Mouse (Mus musculus): Measurements from ENCODE around the gene Hpse2.
A peak's percentile ranks its signal among the peaks of the same experiment; 100 is the strongest.
"Not testable (repeated sequence)": the region's sequence is repeated elsewhere in the genome, so short reads cannot be mapped to it uniquely, and the experiment has no call there.

Gene Hpse2

GRCm38 (mm10) chr19:42839621-42840294 lies 548.4 kb downstream of the Hpse2 start:
- DNase-seq (ENCODE audit: low spot score in 2 of 2) = no peak

DNA sequence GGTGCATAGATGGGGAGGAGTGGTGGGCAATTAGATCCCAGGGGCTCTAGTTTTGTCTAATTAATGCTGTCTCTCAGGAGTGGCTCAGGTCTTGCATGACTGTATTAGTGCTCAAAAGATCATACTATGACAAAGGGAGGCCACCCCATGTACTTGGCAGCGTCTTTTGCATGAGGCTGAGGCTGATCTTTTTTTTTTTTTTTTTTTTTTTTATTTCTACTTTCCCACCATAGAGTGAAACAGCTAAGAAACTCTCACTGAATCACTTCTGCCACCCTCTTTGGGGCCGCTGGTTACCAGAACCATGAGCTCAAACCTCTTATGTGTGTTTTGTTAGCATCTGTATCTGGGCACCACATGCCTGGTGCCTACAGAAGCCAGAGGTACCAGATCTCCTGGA lies 549.0 kb downstream of the Hpse2 start:
- DNase-seq (ENCODE audit: low spot score in 2 of 2) = no peak

- no peak for DNase-seq (ENCODE audit: low spot score in 2 of 2)
These were observed 549.9 kb downstream of the Hpse2 start for GRCm38 (mm10) chr19:42838271-42838670.

DNA sequence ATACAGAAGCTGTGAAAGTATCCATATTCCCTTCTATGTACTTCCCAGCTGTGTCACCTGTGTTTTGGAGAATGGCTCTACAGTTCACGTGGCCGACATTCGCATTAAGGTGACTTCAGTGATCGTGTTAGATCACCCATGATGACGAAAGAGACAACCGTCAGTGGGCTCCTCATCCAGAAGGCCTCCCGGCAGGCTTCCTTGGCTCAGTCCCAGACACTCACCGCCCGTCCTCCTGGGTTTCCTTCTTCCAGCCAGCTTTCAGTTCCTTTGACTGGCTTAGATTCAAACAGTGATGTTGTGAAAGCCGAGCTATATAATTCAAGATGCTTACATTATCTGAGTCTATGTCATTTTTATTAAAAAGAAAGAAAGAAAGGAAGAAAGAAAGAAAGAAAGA lies 550.6 kb downstream of the Hpse2 start:
- peak in 1 of 2 experiments; percentile 28 for DNase-seq (ENCODE audit: low spot score in 2 of 2)

- no peak for DNase-seq (ENCODE audit: low spot score in 2 of 2)
These were observed 555.0 kb downstream of the Hpse2 start for GRCm38 (mm10) chr19:42833126-42833525.

DNA sequence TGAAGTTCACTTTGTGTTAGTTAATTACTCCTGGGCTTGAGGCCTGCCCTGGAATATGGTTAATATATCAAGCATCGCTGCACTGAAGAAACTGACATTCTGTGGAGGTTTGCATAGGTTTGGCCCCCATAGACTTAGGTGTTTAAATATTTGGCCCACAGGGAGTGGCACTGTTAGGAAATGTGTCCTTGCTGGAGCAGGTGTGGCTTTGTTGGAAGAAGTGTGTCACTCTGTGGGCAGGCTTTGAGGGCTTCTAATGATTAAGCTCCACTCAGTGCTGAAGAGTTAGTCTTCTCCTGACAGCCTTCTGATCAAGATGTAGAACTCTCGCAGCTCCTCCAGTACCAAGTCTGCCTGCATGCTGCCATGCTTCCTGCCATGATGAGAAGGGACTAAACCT lies 555.9 kb downstream of the Hpse2 start:
- no peak for DNase-seq (ENCODE audit: low spot score in 2 of 2)

- DNase-seq (ENCODE audit: low spot score in 2 of 2) = no peak
These were observed 559.0 kb downstream of the Hpse2 start for GRCm38 (mm10) chr19:42829196-42829595.

DNA sequence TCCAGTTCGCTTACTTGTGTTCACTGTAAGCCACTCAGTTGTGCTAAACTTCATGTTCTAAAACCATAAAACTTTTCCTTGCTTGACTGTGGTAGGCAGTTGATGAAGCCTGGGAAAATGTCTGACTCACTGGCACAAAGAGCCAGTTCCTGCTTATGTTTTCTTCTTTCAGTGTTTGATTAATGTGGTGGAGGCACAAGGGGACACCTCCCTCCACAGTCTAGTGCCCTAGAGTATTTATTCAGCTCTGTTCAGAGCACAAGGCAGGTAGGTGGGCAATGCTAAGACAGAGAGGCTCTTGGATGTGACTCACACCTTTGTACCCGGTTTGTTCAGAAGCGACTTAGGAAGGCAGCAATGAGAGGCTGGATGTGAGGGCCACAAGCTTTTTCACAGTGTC lies 560.3 kb downstream of the Hpse2 start:
- no peak for DNase-seq (ENCODE audit: low spot score in 2 of 2)

- DNase-seq (ENCODE audit: low spot score in 2 of 2) = no peak
These were observed 568.0 kb downstream of the Hpse2 start for GRCm38 (mm10) chr19:42820109-42820508.

- no peak for DNase-seq (ENCODE audit: low spot score in 2 of 2)
These were observed 570.4 kb downstream of the Hpse2 start for GRCm38 (mm10) chr19:42817761-42818160.

DNA sequence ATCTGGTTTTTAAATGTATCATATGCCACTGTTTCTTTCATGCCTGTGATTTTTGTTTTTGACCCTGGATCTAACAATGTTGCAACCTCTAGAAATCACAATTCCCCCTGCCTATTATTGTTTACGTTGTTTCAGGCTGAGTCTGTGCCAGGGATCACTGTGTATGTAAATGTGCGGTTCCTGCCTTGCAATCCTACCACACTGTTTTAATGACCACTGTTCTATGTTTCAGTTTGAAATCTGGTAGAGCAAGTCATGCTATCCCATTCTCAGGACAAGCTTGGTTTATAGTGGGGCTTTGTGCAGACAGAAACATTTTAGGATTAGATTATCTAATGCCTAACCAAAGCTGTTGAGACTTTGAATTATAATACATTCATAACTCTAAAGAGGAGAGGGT lies 571.9 kb downstream of the Hpse2 start:
- no peak for DNase-seq (ENCODE audit: low spot score in 2 of 2)

- DNase-seq (ENCODE audit: low spot score in 2 of 2) = no peak
These were observed 578.0 kb downstream of the Hpse2 start for GRCm38 (mm10) chr19:42810140-42810539.

- no peak for DNase-seq (ENCODE audit: low spot score in 2 of 2)
These were observed 578.7 kb downstream of the Hpse2 start for GRCm38 (mm10) chr19:42809491-42809890.

GRCm38 (mm10) chr19:42797866-42798265 lies 590.3 kb downstream of the Hpse2 start:
- DNase-seq (ENCODE audit: low spot score in 2 of 2) = no peak

DNA sequence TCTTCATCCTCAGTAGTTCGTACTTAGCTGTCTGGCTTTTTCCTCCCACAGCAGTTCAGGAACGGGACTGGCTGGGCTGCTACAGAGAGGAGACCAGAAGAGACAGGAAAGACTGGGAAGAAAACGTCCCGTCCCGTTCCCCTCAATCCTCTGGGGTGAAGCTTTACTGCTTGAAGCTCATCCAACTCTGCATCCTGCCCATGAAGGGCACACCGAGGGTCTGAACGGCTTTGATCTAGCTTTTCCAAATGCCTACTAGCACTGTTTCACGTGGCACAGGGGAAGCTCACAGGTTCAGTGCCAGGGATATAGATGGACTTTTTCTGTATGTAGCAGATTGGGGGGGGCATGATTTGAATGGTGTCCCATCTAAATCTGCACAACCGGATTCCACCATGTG lies 592.4 kb downstream of the Hpse2 start:
- DNase-seq (ENCODE audit: low spot score in 2 of 2) = peak in 1 of 2 experiments; percentile 21

- DNase-seq (ENCODE audit: low spot score in 2 of 2) = peak; percentile 92 to 95
These were observed 593.1 kb downstream of the Hpse2 start for GRCm38 (mm10) chr19:42794914-42795613.

GRCm38 (mm10) chr19:42788311-42788710 lies 599.8 kb downstream of the Hpse2 start:
- no peak for DNase-seq (ENCODE audit: low spot score in 2 of 2)

DNA sequence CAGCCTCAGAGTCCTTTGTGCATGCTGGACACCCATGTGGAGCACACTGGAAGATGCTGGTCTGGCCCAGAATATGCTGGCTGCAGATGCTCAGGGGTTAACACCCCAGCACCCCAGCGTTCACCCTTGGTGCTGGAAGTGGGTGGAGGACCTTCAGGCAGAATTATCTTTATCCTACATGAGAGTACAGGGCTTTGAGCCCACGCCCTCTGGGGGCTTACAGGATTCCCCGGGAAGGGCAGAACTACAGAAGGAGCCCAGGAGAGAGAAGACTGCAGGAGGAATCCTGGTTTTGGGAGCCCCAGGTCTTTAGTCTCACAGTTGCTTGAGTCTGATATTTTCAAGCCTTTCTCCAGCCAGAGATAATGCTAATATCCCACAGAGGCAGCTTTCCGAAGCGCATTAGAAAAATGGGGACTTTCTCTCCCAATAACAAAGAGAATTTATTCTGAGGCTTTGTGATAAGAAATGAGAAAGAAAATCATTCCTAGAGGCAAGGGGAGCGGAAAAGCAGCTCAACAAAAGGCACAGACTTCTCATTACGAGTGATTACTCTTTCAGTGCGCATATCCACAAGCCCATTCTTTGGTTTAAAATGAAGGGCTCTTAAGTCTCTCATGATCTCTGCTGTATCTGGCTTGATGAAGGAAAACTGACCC lies 602.5 kb downstream of the Hpse2 start:
- DNase-seq (ENCODE audit: low spot score in 2 of 2) = no peak

DNA sequence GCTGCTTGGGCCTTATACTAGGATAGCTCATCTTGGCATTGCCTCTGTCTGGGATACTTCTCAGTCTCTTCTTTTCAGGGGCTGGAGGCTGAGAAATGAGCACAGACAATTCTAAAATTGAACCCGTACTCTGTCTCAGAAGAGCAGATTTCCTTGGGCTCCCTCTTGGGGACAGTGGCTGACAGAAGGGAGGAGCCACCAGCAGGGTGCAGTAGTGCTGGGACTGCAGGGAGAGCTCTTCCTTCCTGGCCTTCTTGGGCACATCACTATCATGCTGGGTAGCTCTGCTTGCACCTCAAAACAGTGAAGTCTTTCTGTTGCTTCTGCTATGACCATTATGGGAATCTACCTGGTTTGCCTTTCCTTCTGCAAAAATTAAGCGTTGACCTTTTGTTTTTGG lies 603.0 kb downstream of the Hpse2 start:
- no peak for DNase-seq (ENCODE audit: low spot score in 2 of 2)

DNA sequence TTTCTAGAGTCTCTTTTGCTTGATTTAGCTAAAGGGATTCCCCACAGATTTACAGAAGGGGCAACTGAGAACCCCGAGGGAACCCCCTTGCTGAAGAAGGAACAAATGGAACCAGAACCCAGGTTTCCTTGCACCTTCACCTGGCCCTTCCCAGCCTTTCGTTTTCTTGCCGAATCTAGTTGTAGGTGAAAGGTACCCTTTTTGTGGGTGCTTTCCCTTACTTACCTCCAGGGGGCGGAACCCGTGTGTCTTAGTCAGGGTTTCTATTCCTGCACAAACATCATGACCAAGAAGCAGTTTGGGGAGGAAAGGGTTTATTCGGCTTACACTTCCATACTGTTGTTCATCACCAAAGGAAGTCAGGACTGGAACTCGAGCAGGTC lies 608.0 kb downstream of the Hpse2 start:
- DNase-seq (ENCODE audit: low spot score in 2 of 2) = not testable (repeated sequence)

- peak; percentile 93 to 95 for DNase-seq (ENCODE audit: low spot score in 2 of 2)
These were observed 608.5 kb downstream of the Hpse2 start, which contains the start of gene Hps1 for GRCm38 (mm10) chr19:42779531-42780155. TSS of gene Hps1 (minus strand) at chr19:42779978.

GRCm38 (mm10) chr19:42777801-42778200 lies 610.4 kb downstream of the Hpse2 start:
- DNase-seq (ENCODE audit: low spot score in 2 of 2) = no peak
